Mouse (Mus musculus): ENCODE measurements around the gene Arhgap19. TPM values are rescaled to one million over a fixed set of nuclear protein-coding genes. Genes with fewer than 3 reads are reported as not detected.

Gene Arhgap19
- polyA plus RNA-seq, 1 experiment from 2014 or later, result 23.2 TPM

GRCm38 (mm10) chr19:41725491-41725890, 76.4 kb downstream of the Arhgap19 start:
- H3K4me2 ChIP-seq, result no peak overlapping the region
- 54% methylated on average over 2 of the region's 2 CpGs for WGBS
- H3K36me3 ChIP-seq, result no peaks in the 10 kb centered on the region
- no peak overlapping the region for H3K9ac ChIP-seq
- H3K4me1 ChIP-seq, result peaks cover 6% of the 10 kb centered on the region
- no peak overlapping the region for H3K27ac ChIP-seq
- H3K4me3 ChIP-seq, result no peak overlapping the region
- ATAC-seq (ENCODE audit: insufficient number of reproducible peaks, insufficient read depth, low FRiP score, low TSS enrichment, low read depth), result no peak
- no peaks in the 10 kb centered on the region for H3K27me3 ChIP-seq
- H3K9me3 ChIP-seq, result no peaks in the 10 kb centered on the region

DNA sequence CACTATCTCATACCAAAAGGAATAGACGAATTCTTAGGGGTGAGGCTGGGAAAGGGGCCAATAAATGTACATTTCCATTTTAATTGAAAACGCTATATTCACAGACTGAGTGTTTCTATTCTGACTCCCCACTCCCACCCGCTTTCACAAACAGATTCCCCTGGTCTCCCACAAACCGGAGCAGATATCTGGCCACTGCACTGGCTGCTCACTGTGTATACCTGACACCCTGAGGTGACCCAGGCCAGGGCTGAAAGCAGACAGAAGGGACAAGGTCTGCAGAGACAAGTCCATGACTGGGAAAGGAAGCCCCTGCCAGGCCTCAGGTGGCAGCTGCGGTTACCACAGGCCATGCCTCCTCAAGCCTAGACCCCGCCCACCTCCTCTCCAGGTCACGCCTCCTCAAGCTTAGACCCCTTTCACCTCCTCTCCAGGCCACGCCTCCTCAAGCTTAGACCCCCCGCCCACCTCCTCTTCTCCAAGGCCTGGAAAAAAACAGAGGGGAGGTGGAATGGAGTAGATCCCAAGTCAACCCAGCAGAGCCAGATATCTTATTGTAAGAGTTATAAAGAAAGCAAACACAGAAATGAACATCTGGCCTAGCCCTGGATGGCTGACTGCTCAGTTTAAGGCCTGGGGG, 76.9 kb downstream of the Arhgap19 start:
- ATAC-seq (ENCODE audit: insufficient number of reproducible peaks, insufficient read depth, low FRiP score, low TSS enrichment, low read depth), result no peak
- Histone ChIP-seq H3K27me3 (no peaks in the 10 kb centered on the region), H3K4me1 (peaks cover 6% of the 10 kb centered on the region), H3K9ac (no peak overlapping the region), H3K4me2 (no peak overlapping the region), H3K36me3 (no peaks in the 10 kb centered on the region), H3K9me3 (no peaks in the 10 kb centered on the region), H3K27ac (no peak overlapping the region), H3K4me3 (no peak overlapping the region)
- 40% methylated on average over 9 of the region's 9 CpGs for WGBS

GRCm38 (mm10) chr19:41723337-41723736, 78.5 kb downstream of the Arhgap19 start:
- no peaks in the 10 kb centered on the region for H3K27me3 ChIP-seq
- no peak overlapping the region for H3K4me3 ChIP-seq
- no peak overlapping the region for H3K4me2 ChIP-seq
- no peaks in the 10 kb centered on the region for H3K9me3 ChIP-seq
- ATAC-seq (ENCODE audit: insufficient number of reproducible peaks, insufficient read depth, low FRiP score, low TSS enrichment, low read depth), result no peak
- WGBS, result 35% methylated on average over 2 of the region's 2 CpGs
- H3K36me3 ChIP-seq, result no peaks in the 10 kb centered on the region
- H3K27ac ChIP-seq, result no peak overlapping the region
- H3K4me1 ChIP-seq, result peaks cover 12% of the 10 kb centered on the region
- H3K9ac ChIP-seq, result no peak overlapping the region

GRCm38 (mm10) chr19:41719436-41719835, 82.4 kb downstream of the Arhgap19 start:
- Histone ChIP-seq H3K27ac (no peak overlapping the region), H3K4me1 (peaks cover 24% of the 10 kb centered on the region), H3K9ac (no peak overlapping the region), H3K27me3 (peaks cover 16% of the 10 kb centered on the region), H3K9me3 (no peaks in the 10 kb centered on the region), H3K4me3 (no peak overlapping the region), H3K36me3 (no peaks in the 10 kb centered on the region), H3K4me2 (no peak overlapping the region)
- WGBS, result 63% methylated on average over 8 of the region's 8 CpGs
- no peak for ATAC-seq (ENCODE audit: insufficient number of reproducible peaks, insufficient read depth, low FRiP score, low TSS enrichment, low read depth)

Other genes starting within 250 kb of the Arhgap19 start
- gene Gm340, start 219.7 kb downstream of the Arhgap19 start, polyA plus RNA-seq (2015; fragmentation: Nextera tagmentation; extraction: Ambion mirVana), result 2.6 and 2.8 TPM in 2 replicates
- 0.30 and 0.58 TPM in 2 replicates for gene Slit1, start 58.4 kb downstream of the Arhgap19 start, polyA plus RNA-seq (2015; fragmentation: Nextera tagmentation; extraction: Ambion mirVana)
- 6.9 and 7.4 TPM in 2 replicates for gene Frat1, start 27.9 kb upstream of the Arhgap19 start, polyA plus RNA-seq (2015; fragmentation: Nextera tagmentation; extraction: Ambion mirVana)
- gene Frat2, start 46.1 kb upstream of the Arhgap19 start, polyA plus RNA-seq (2015; fragmentation: Nextera tagmentation; extraction: Ambion mirVana), result 4.9 and 5.3 TPM in 2 replicates
- 15.2 and 16.8 TPM in 2 replicates for gene Rrp12, start 94.1 kb upstream of the Arhgap19 start, polyA plus RNA-seq (2015; fragmentation: Nextera tagmentation; extraction: Ambion mirVana)
- 539 and 631 TPM in 2 replicates for gene Pgam1, start 109.9 kb upstream of the Arhgap19 start, polyA plus RNA-seq (2015; fragmentation: Nextera tagmentation; extraction: Ambion mirVana)
- 88.2 and 90.2 TPM in 2 replicates for gene Exosc1, start 131.4 kb upstream of the Arhgap19 start, polyA plus RNA-seq (2015; fragmentation: Nextera tagmentation; extraction: Ambion mirVana)
- gene Zdhhc16, start 131.4 kb upstream of the Arhgap19 start, polyA plus RNA-seq (2015; fragmentation: Nextera tagmentation; extraction: Ambion mirVana), result 91.2 and 97.3 TPM in 2 replicates
- gene Mms19, start 179.1 kb upstream of the Arhgap19 start, polyA plus RNA-seq (2015; fragmentation: Nextera tagmentation; extraction: Ambion mirVana), result 41.2 and 41.7 TPM in 2 replicates
- 23.0 and 23.5 TPM in 2 replicates for gene Ubtd1, start 179.7 kb upstream of the Arhgap19 start, polyA plus RNA-seq (2015; fragmentation: Nextera tagmentation; extraction: Ambion mirVana)
- 0.25 and 0.31 TPM in 2 replicates for gene Ankrd2, start 234.0 kb upstream of the Arhgap19 start, polyA plus RNA-seq (2015; fragmentation: Nextera tagmentation; extraction: Ambion mirVana)
- 1.3 and 3.3 TPM in 2 replicates for gene Hoga1, start 243.6 kb upstream of the Arhgap19 start, polyA plus RNA-seq (2015; fragmentation: Nextera tagmentation; extraction: Ambion mirVana)

All from embryonic facial prominence, embryonic 13.5 days (tissue).